Mouse (Mus musculus) kidney, embryonic 14.5 days (tissue): ENCODE measurements around the gene Gm18596. TPM values are rescaled to one million over a fixed set of nuclear protein-coding genes. Genes with fewer than 3 reads are reported as not detected.

Experiments
- polyA plus RNA-seq: library from polyadenylated mRNA; unstranded; fragments of >200 nt; fragmentation: Nextera tagmentation; extraction: Ambion mirVana; gene quantifications from 2 replicates; pipeline ENCODE4 v1.2.1, GENCODE M21; 2014

The Gm18596 gene
- polyA plus RNA-seq, 1 experiment from 2014 or later = not detected

Other genes with a start within 250 kb of the Gm18596 start
- gene Fam207a, start 226.9 kb downstream of the Gm18596 start, polyA plus RNA-seq = 28.8 and 36.5 TPM in 2 replicates
- gene Itgb2, start 212.4 kb downstream of the Gm18596 start, polyA plus RNA-seq = 1.1 and 1.3 TPM in 2 replicates
- 104 and 144 TPM in 2 replicates for gene Pttg1ip, start 160.9 kb downstream of the Gm18596 start, polyA plus RNA-seq
- 253 and 294 TPM in 2 replicates for gene Sumo3, start 136.5 kb downstream of the Gm18596 start, polyA plus RNA-seq
- 1.2 and 1.8 TPM in 2 replicates for gene Gm49325, start 136.4 kb downstream of the Gm18596 start, polyA plus RNA-seq
- 41.3 and 51.8 TPM in 2 replicates for gene Ube2g2, start 120.4 kb downstream of the Gm18596 start, polyA plus RNA-seq
- gene Tspear, start 56.1 kb downstream of the Gm18596 start, polyA plus RNA-seq = 0.41 and 0.74 TPM in 2 replicates
- gene Gm19402, start 51.9 kb downstream of the Gm18596 start, polyA plus RNA-seq = not detected in 2 replicates
- gene Gm9508, start 45.4 kb downstream of the Gm18596 start, polyA plus RNA-seq = not detected in 2 replicates
- not detected in 2 replicates for gene Gm10272, start 36.0 kb downstream of the Gm18596 start, polyA plus RNA-seq
- not detected in 2 replicates for gene Gm10024, start 31.2 kb downstream of the Gm18596 start, polyA plus RNA-seq
- gene Gm10142, start 26.8 kb downstream of the Gm18596 start, polyA plus RNA-seq = not detected in 2 replicates
- not detected in 2 replicates for gene Krtap12-1, start 22.0 kb downstream of the Gm18596 start, polyA plus RNA-seq
- not detected in 2 replicates for gene Gm10100, start 16.2 kb downstream of the Gm18596 start, polyA plus RNA-seq
- gene Gm9736, start 8.7 kb upstream of the Gm18596 start, polyA plus RNA-seq = not detected in 2 replicates
- gene Gm3233, start 17.0 kb upstream of the Gm18596 start, polyA plus RNA-seq = not detected in 2 replicates
- gene Gm3238, start 28.7 kb upstream of the Gm18596 start, polyA plus RNA-seq = not detected in 2 replicates
- not detected in 2 replicates for gene Gm7138, start 34.3 kb upstream of the Gm18596 start, polyA plus RNA-seq
- not detected in 2 replicates for gene Gm3250, start 39.9 kb upstream of the Gm18596 start, polyA plus RNA-seq
- gene Gm7137, start 45.6 kb upstream of the Gm18596 start, polyA plus RNA-seq = not detected in 2 replicates
- not detected in 2 replicates for gene Gm9639, start 52.4 kb upstream of the Gm18596 start, polyA plus RNA-seq
- not detected in 2 replicates for gene Gm19668, start 56.5 kb upstream of the Gm18596 start, polyA plus RNA-seq
- not detected in 2 replicates for gene Gm9507, start 69.2 kb upstream of the Gm18596 start, polyA plus RNA-seq
- gene Gm2696, start 72.0 kb upstream of the Gm18596 start, polyA plus RNA-seq = not detected in 2 replicates
- gene Krtap10-4, start 84.5 kb upstream of the Gm18596 start, polyA plus RNA-seq = not detected in 2 replicates
- not detected in 2 replicates for gene Krtap10-10, start 93.3 kb upstream of the Gm18596 start, polyA plus RNA-seq
- not detected in 2 replicates for gene Gm36176, start 104.2 kb upstream of the Gm18596 start, polyA plus RNA-seq
- gene Gm10318, start 110.2 kb upstream of the Gm18596 start, polyA plus RNA-seq = not detected in 2 replicates
- not detected in 2 replicates for gene Gm3285, start 119.3 kb upstream of the Gm18596 start, polyA plus RNA-seq
- 2.2 and 3.3 TPM in 2 replicates for gene Lrrc3, start 159.9 kb upstream of the Gm18596 start, polyA plus RNA-seq
- 0.27 and 0.54 TPM in 2 replicates for gene Trpm2, start 227.9 kb upstream of the Gm18596 start, polyA plus RNA-seq
- gene 1810043G02Rik, start 235.9 kb upstream of the Gm18596 start, polyA plus RNA-seq = 26.4 and 35.8 TPM in 2 replicates